Mouse (Mus musculus) heart, embryonic 16.5 days (tissue): ENCODE data around the gene Ppp2r3c. TPM values are rescaled to one million over a fixed set of nuclear protein-coding genes. Genes with fewer than 3 reads are reported as not detected.
"Not testable (repeated sequence)": the region's sequence is repeated elsewhere in the genome, so short reads cannot be mapped to it uniquely, and the experiment has no call there.

Experiments
- ATAC-seq: fragments of 200-750 bp; cut with Nextera tagmentation; replicated peaks from 2 replicates; pipeline ENCODE4 v1.8.0; 2017; ENCODE audit warnings: moderate number of reproducible peaks; ENCODE audit not compliant: insufficient read depth, low FRiP score; ENCODE audit errors: extremely low read depth
- H3K27ac ChIP-seq: fragments of 300-500 bp; sonication (generic); 2 replicates; pipeline ENCODE4 v1.5.1; 2014; ENCODE audit warnings: mild to moderate bottlenecking, low read length, control low read depth, moderate library complexity
- H3K27me3 ChIP-seq: fragments of 300-500 bp; sonication (generic); 2 replicates; pipeline ENCODE4 v1.6.1; 2014; ENCODE audit warnings: low read length, mixed read lengths; ENCODE audit not compliant: control insufficient read depth, insufficient read depth
- H3K36me3 ChIP-seq: fragments of 300-500 bp; sonication (generic); 2 replicates; pipeline ENCODE4 v1.6.1; 2014; ENCODE audit not compliant: control insufficient read depth, insufficient read depth
- H3K4me1 ChIP-seq: fragments of 300-500 bp; sonication (generic); 2 replicates; pipeline ENCODE4 v1.6.1; 2014; ENCODE audit warnings: low read length, mixed read lengths; ENCODE audit not compliant: control insufficient read depth, insufficient read depth
- H3K4me2 ChIP-seq: fragments of 300-500 bp; sonication (generic); 2 replicates; pipeline ENCODE4 v1.6.1; 2014; ENCODE audit warnings: low read depth, mild to moderate bottlenecking, control low read depth, low read length
- H3K4me3 ChIP-seq: fragments of 300-500 bp; sonication (generic); 2 replicates; pipeline ENCODE4 v1.5.1; 2014; ENCODE audit warnings: mild to moderate bottlenecking, control low read depth, low read length
- H3K9ac ChIP-seq: fragments of 300-500 bp; sonication (generic); 2 replicates; pipeline ENCODE4 v1.6.1; 2014; ENCODE audit warnings: low read length, control low read depth
- H3K9me3 ChIP-seq: fragments of 300-500 bp; sonication (generic); replicated peaks from 2 replicates; pipeline ENCODE4 v1.6.1; 2016; ENCODE audit warnings: low read length; ENCODE audit not compliant: control insufficient read depth
- WGBS: fragments of 180-500 bp; shearing (Covaris S2); extraction: QIAGEN DNeasy Blood & Tissue Kit; methylation state at CpG from one replicate; pipeline ENCODE4 v1.1.7; 2014; 5-methylcytosine and 5-hydroxymethylcytosine counted together
- polyA plus RNA-seq: library from polyadenylated mRNA; unstranded; fragments of >200 nt; fragmentation: Nextera tagmentation; extraction: Ambion mirVana; gene quantifications from 2 replicates; pipeline ENCODE4 v1.2.1, GENCODE M21; 2015

The Ppp2r3c gene
- polyA plus RNA-seq, 1 experiment from 2014 or later: 9.9 TPM

GRCm38 (mm10) chr12:55229626-55230519 is 72.9 kb downstream of the Ppp2r3c start, which contains the start of gene Srp54c:
Srp54c (plus strand) TSS chr12:55230168.
- no CpG with 5 or more reads among the region's 57 CpGs for WGBS
- not testable (repeated sequence) for H3K9me3 ChIP-seq, H3K27me3 ChIP-seq, H3K4me2 ChIP-seq, H3K36me3 ChIP-seq, H3K4me1 ChIP-seq
- Histone ChIP-seq H3K9ac (peak within 1 kb of the TSS; percentile 52; the same call in 1 of the 2 replicates), H3K4me3 (peak within 1 kb of the TSS; percentile 45), H3K27ac (0 out of 2 replicates have a peak within 1 kb of the TSS, but pooled peaks have one; percentile 42)
- ATAC-seq: peak; percentile 98

Other genes starting within 250 kb of the Ppp2r3c start
- gene 2700097O09Rik, start 222.9 kb downstream of the Ppp2r3c start, polyA plus RNA-seq: 27.2 and 29.9 TPM in 2 replicates
- gene Srp54a, start 222.7 kb downstream of the Ppp2r3c start, polyA plus RNA-seq: 130 and 158 TPM in 2 replicates
- 21.9 and 22.1 TPM in 2 replicates for gene Fam177a, start 178.5 kb downstream of the Ppp2r3c start, polyA plus RNA-seq
- gene Srp54b, start 147.9 kb downstream of the Ppp2r3c start, polyA plus RNA-seq: 41.4 and 48.4 TPM in 2 replicates
- gene 1700047I17Rik2, start 103.4 kb downstream of the Ppp2r3c start, polyA plus RNA-seq: not detected in 2 replicates
- 54.7 and 60.0 TPM in 2 replicates for gene Srp54c, start 72.8 kb downstream of the Ppp2r3c start, polyA plus RNA-seq
- 9.0 and 12.3 TPM in 2 replicates for gene 1110008L16Rik, start 3.4 kb downstream of the Ppp2r3c start, polyA plus RNA-seq
- gene Psma6, start 81.2 kb upstream of the Ppp2r3c start, polyA plus RNA-seq: 322 and 352 TPM in 2 replicates
- 80.8 and 85.9 TPM in 2 replicates for gene Nfkbia, start 189.6 kb upstream of the Ppp2r3c start, polyA plus RNA-seq